Mouse (Mus musculus): ENCODE results near the gene Olfr819. TPM values are rescaled to one million over a fixed set of nuclear protein-coding genes. Genes with fewer than 3 reads are reported as not detected.
"Not testable (repeated sequence)": the region's sequence is repeated elsewhere in the genome, so short reads cannot be mapped to it uniquely, and the experiment has no call there.

The Olfr819 gene
- polyA plus RNA-seq, 2 experiments, result not detected

- not testable (repeated sequence) for H3K36me3 ChIP-seq (replicated peaks; ENCODE audit: control insufficient read depth, insufficient read depth, low read depth); H3K9me3 ChIP-seq (ENCODE audit: control insufficient read depth, low read length); H3K4me1 ChIP-seq (replicated peaks; ENCODE audit: control insufficient read depth in 2 of 2, insufficient read depth in 2 of 2, low read length in 1 of 2); H3K4me2 ChIP-seq (ENCODE audit: low read depth); DNase-seq (ENCODE audit: low read depth in 3 of 3, low spot score in 3 of 3); H3K9ac ChIP-seq (replicated peaks); H3K27ac ChIP-seq; H3K27me3 ChIP-seq (ENCODE audit: control insufficient read depth, insufficient read depth, low read length); ATAC-seq (ENCODE audit: insufficient read depth); H3K4me3 ChIP-seq (ENCODE audit: insufficient read depth in 1 of 2, low read depth in 2 of 2, low read length in 2 of 2)
- 76% methylated on average over 2 of the region's 3 CpGs for WGBS (ENCODE audit: insufficient replicate concordance)
Observed at GRCm38 (mm10) chr10:129966232-129966631, 834 bp downstream of the Olfr819 start.

DNA sequence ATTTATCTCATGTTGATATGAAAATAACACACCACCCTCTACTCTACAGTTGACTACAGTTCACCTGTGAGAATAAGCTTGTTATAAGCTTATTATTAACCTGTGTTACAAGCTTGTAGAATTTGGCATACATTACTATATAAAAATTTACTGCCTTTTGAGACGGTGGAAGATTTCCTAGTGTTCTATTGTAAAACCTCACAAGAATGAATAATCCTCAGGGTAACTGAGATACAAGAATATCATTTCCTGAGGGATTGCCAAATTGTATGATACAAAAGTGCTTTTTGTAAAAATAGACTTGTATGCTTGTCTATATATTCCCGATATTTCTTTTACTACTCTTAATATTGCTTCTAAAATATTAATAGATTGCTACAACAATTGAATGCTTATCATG is 18.1 kb downstream of the Olfr819 start, which contains the start of gene Olfr818:
Gene Olfr818 (minus strand): TSS at position 101 of the 400 bp plus-strand sequence.
- Histone ChIP-seq H3K4me1 (replicated peaks; ENCODE audit: control insufficient read depth in 2 of 2, insufficient read depth in 2 of 2, low read length in 1 of 2) (no peaks in the 10 kb centered on the region), H3K9me3 (ENCODE audit: control insufficient read depth, low read length) (no peaks in the 10 kb centered on the region), H3K4me2 (ENCODE audit: low read depth) (no peak within 1 kb of the TSS), H3K27me3 (ENCODE audit: control insufficient read depth, insufficient read depth, low read length) (no peaks in the 10 kb centered on the region), H3K27ac (no peak within 1 kb of the TSS), H3K36me3 (replicated peaks; ENCODE audit: control insufficient read depth, insufficient read depth, low read depth) (no peaks in the 10 kb centered on the region), H3K4me3 (ENCODE audit: insufficient read depth in 1 of 2, low read depth in 2 of 2, low read length in 2 of 2) (no peak within 1 kb of the TSS), H3K9ac (replicated peaks) (no peak within 1 kb of the TSS)
- WGBS (ENCODE audit: insufficient replicate concordance), result 71% methylated on average over 2 of the region's 2 CpGs
- no peak for DNase-seq (ENCODE audit: low read depth in 3 of 3, low spot score in 3 of 3)
- TF ChIP-seq CTCF (IDR thresholded peaks at IDR 0.05; ENCODE audit: low read depth) (no peak), EP300 (IDR thresholded peaks at IDR 0.05; ENCODE audit: low read depth) (no peak)
- ATAC-seq (ENCODE audit: insufficient read depth), result no peak

GRCm38 (mm10) chr10:129915497-129915896 is 51.6 kb downstream of the Olfr819 start, which contains the start of gene Olfr816:
Gene Olfr816, minus strand, starts transcription at chr10:129915597.
- H3K36me3 ChIP-seq (replicated peaks; ENCODE audit: control insufficient read depth, insufficient read depth, low read depth), result no peaks in the 10 kb centered on the region
- no peak within 1 kb of the TSS for H3K4me3 ChIP-seq (ENCODE audit: insufficient read depth in 1 of 2, low read depth in 2 of 2, low read length in 2 of 2)
- H3K4me1 ChIP-seq (replicated peaks; ENCODE audit: control insufficient read depth in 2 of 2, insufficient read depth in 2 of 2, low read length in 1 of 2), result no peaks in the 10 kb centered on the region
- no peak within 1 kb of the TSS for H3K4me2 ChIP-seq (ENCODE audit: low read depth)
- H3K9me3 ChIP-seq (ENCODE audit: control insufficient read depth, low read length), result no peaks in the 10 kb centered on the region
- ATAC-seq (ENCODE audit: insufficient read depth), result no peak
- 36% methylated on average over 1 of the region's 1 CpGs for WGBS (ENCODE audit: insufficient replicate concordance)
- DNase-seq (ENCODE audit: low read depth in 3 of 3, low spot score in 3 of 3), result no peak
- no peak within 1 kb of the TSS for H3K9ac ChIP-seq (replicated peaks)
- TF ChIP-seq CTCF (IDR thresholded peaks at IDR 0.05; ENCODE audit: low read depth) (no peak), EP300 (IDR thresholded peaks at IDR 0.05; ENCODE audit: low read depth) (no peak)
- H3K27ac ChIP-seq, result no peak within 1 kb of the TSS
- no peaks in the 10 kb centered on the region for H3K27me3 ChIP-seq (ENCODE audit: control insufficient read depth, insufficient read depth, low read length)

Other genes with a start within 250 kb of the Olfr819 start
- not detected in 2 replicates for gene Olfr805, start 237.9 kb downstream of the Olfr819 start, polyA plus RNA-seq (2012; rRNA removed)
- not detected in 2 replicates for gene Olfr805, start 237.9 kb downstream of the Olfr819 start, polyA plus RNA-seq (2014; fragmentation: Nextera tagmentation; extraction: Ambion mirVana)
- not detected in 2 replicates for gene Olfr806, start 225.3 kb downstream of the Olfr819 start, polyA plus RNA-seq (2012; rRNA removed)
- gene Olfr806, start 225.3 kb downstream of the Olfr819 start, polyA plus RNA-seq (2014; fragmentation: Nextera tagmentation; extraction: Ambion mirVana), result not detected in 2 replicates
- gene Olfr807, start 209.5 kb downstream of the Olfr819 start, polyA plus RNA-seq (2012; rRNA removed), result not detected in 2 replicates
- gene Olfr807, start 209.5 kb downstream of the Olfr819 start, polyA plus RNA-seq (2014; fragmentation: Nextera tagmentation; extraction: Ambion mirVana), result not detected in 2 replicates
- gene Olfr808, start 201.8 kb downstream of the Olfr819 start, polyA plus RNA-seq (2012; rRNA removed), result not detected in 2 replicates
- gene Olfr808, start 201.8 kb downstream of the Olfr819 start, polyA plus RNA-seq (2014; fragmentation: Nextera tagmentation; extraction: Ambion mirVana), result not detected in 2 replicates
- gene Olfr809, start 192.6 kb downstream of the Olfr819 start, polyA plus RNA-seq (2012; rRNA removed), result not detected in 2 replicates
- not detected in 2 replicates for gene Olfr809, start 192.6 kb downstream of the Olfr819 start, polyA plus RNA-seq (2014; fragmentation: Nextera tagmentation; extraction: Ambion mirVana)
- not detected in 2 replicates for gene Olfr810, start 172.3 kb downstream of the Olfr819 start, polyA plus RNA-seq (2012; rRNA removed)
- not detected in 2 replicates for gene Olfr810, start 172.3 kb downstream of the Olfr819 start, polyA plus RNA-seq (2014; fragmentation: Nextera tagmentation; extraction: Ambion mirVana)
- not detected in 2 replicates for gene Olfr811, start 162.9 kb downstream of the Olfr819 start, polyA plus RNA-seq (2012; rRNA removed)
- gene Olfr811, start 162.9 kb downstream of the Olfr819 start, polyA plus RNA-seq (2014; fragmentation: Nextera tagmentation; extraction: Ambion mirVana), result not detected in 2 replicates
- not detected in 2 replicates for gene Olfr812, start 121.2 kb downstream of the Olfr819 start, polyA plus RNA-seq (2012; rRNA removed)
- gene Olfr812, start 121.2 kb downstream of the Olfr819 start, polyA plus RNA-seq (2014; fragmentation: Nextera tagmentation; extraction: Ambion mirVana), result not detected in 2 replicates
- gene Olfr813, start 111.9 kb downstream of the Olfr819 start, polyA plus RNA-seq (2012; rRNA removed), result not detected in 2 replicates
- not detected in 2 replicates for gene Olfr813, start 111.9 kb downstream of the Olfr819 start, polyA plus RNA-seq (2014; fragmentation: Nextera tagmentation; extraction: Ambion mirVana)
- not detected in 2 replicates for gene Olfr814, start 87.4 kb downstream of the Olfr819 start, polyA plus RNA-seq (2012; rRNA removed)
- gene Olfr814, start 87.4 kb downstream of the Olfr819 start, polyA plus RNA-seq (2014; fragmentation: Nextera tagmentation; extraction: Ambion mirVana), result not detected in 2 replicates
- not detected in 2 replicates for gene Olfr815, start 61.4 kb downstream of the Olfr819 start, polyA plus RNA-seq (2012; rRNA removed)
- gene Olfr815, start 61.4 kb downstream of the Olfr819 start, polyA plus RNA-seq (2014; fragmentation: Nextera tagmentation; extraction: Ambion mirVana), result not detected in 2 replicates
- not detected in 2 replicates for gene Olfr816, start 51.7 kb downstream of the Olfr819 start, polyA plus RNA-seq (2012; rRNA removed)
- not detected in 2 replicates for gene Olfr816, start 51.7 kb downstream of the Olfr819 start, polyA plus RNA-seq (2014; fragmentation: Nextera tagmentation; extraction: Ambion mirVana)
- gene Olfr818, start 18.2 kb downstream of the Olfr819 start, polyA plus RNA-seq (2012; rRNA removed), result not detected in 2 replicates
- not detected in 2 replicates for gene Olfr818, start 18.2 kb downstream of the Olfr819 start, polyA plus RNA-seq (2014; fragmentation: Nextera tagmentation; extraction: Ambion mirVana)
- not detected in 2 replicates for gene Olfr247, start 8.9 kb upstream of the Olfr819 start, polyA plus RNA-seq (2012; rRNA removed)
- gene Olfr247, start 8.9 kb upstream of the Olfr819 start, polyA plus RNA-seq (2014; fragmentation: Nextera tagmentation; extraction: Ambion mirVana), result not detected in 2 replicates
- gene Gm10310, start 17.8 kb upstream of the Olfr819 start, polyA plus RNA-seq (2012; rRNA removed), result not detected in 2 replicates
- not detected in 2 replicates for gene Gm10310, start 17.8 kb upstream of the Olfr819 start, polyA plus RNA-seq (2014; fragmentation: Nextera tagmentation; extraction: Ambion mirVana)
- not detected in 2 replicates for gene Olfr820, start 45.4 kb upstream of the Olfr819 start, polyA plus RNA-seq (2012; rRNA removed)
- gene Olfr820, start 45.4 kb upstream of the Olfr819 start, polyA plus RNA-seq (2014; fragmentation: Nextera tagmentation; extraction: Ambion mirVana), result not detected in 2 replicates
- not detected in 2 replicates for gene Olfr821, start 63.1 kb upstream of the Olfr819 start, polyA plus RNA-seq (2012; rRNA removed)
- gene Olfr821, start 63.1 kb upstream of the Olfr819 start, polyA plus RNA-seq (2014; fragmentation: Nextera tagmentation; extraction: Ambion mirVana), result not detected in 2 replicates
- not detected in 2 replicates for gene Olfr822, start 103.9 kb upstream of the Olfr819 start, polyA plus RNA-seq (2012; rRNA removed)
- gene Olfr822, start 103.9 kb upstream of the Olfr819 start, polyA plus RNA-seq (2014; fragmentation: Nextera tagmentation; extraction: Ambion mirVana), result not detected in 2 replicates
- not detected in 2 replicates for gene Olfr823, start 148.1 kb upstream of the Olfr819 start, polyA plus RNA-seq (2012; rRNA removed)
- not detected in 2 replicates for gene Olfr823, start 148.1 kb upstream of the Olfr819 start, polyA plus RNA-seq (2014; fragmentation: Nextera tagmentation; extraction: Ambion mirVana)
- gene Olfr824, start 162.7 kb upstream of the Olfr819 start, polyA plus RNA-seq (2012; rRNA removed), result not detected in 2 replicates
- not detected in 2 replicates for gene Olfr824, start 162.7 kb upstream of the Olfr819 start, polyA plus RNA-seq (2014; fragmentation: Nextera tagmentation; extraction: Ambion mirVana)
- gene Olfr825, start 199.5 kb upstream of the Olfr819 start, polyA plus RNA-seq (2012; rRNA removed), result not detected in 2 replicates
- gene Olfr825, start 199.5 kb upstream of the Olfr819 start, polyA plus RNA-seq (2014; fragmentation: Nextera tagmentation; extraction: Ambion mirVana), result not detected in 2 replicates
- gene Olfr826, start 216.9 kb upstream of the Olfr819 start, polyA plus RNA-seq (2012; rRNA removed), result not detected in 2 replicates
- gene Olfr826, start 216.9 kb upstream of the Olfr819 start, polyA plus RNA-seq (2014; fragmentation: Nextera tagmentation; extraction: Ambion mirVana), result not detected in 2 replicates
- gene Olfr827, start 247.1 kb upstream of the Olfr819 start, polyA plus RNA-seq (2012; rRNA removed), result not detected in 2 replicates
- gene Olfr827, start 247.1 kb upstream of the Olfr819 start, polyA plus RNA-seq (2014; fragmentation: Nextera tagmentation; extraction: Ambion mirVana), result not detected in 2 replicates